ENCODE assay signal across 12 mouse cellular contexts in the genomic region with DNA sequence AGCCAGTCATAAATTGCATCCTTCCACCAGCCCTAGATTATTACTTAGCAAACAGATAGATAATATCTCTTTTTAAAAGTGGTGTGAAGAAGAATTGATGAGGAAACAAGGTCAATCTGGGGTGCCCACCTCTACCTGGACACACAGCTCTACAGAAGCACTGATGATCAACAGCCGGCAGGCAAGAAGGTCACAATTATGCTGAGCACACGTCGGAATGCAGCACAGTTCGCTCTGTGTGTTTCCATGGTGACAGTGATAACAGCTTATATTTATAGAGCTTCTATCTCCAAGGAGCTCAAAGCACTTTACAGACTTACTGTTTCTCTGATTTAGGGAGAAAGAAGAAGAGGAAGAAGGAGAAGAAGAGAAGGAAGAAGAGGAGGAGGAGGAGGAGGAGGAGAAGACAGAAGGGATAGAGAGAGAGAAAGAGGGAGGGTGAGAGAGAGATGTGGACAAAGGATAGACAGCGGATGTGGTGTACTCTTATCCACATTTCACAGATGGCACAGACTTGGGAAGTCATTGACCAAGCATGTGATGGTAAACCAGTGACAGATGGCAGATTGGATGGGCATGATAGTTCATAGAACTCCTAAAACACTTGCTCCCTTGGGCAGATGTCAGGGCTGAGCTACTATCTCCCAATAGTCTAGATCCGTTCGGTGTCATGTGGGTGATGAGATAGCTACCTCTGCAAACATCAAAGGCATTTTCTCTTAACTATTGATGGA. TPM values are rescaled to one million over a fixed set of nuclear protein-coding genes. Genes with fewer than 3 reads are reported as not detected.
A peak's percentile ranks its signal among the peaks of the same experiment; 100 is the strongest.
DNase-seq lines count a peak whose midpoint lies in the region; ATAC-seq and TF ChIP-seq lines count a peak whose summit lies in the region.
"Had no signal": no experiment of that assay in that cellular context is flagged by ENCODE, and none has a peak within 500 bp of the region (broad histone marks: within the 10 kb centered on the region; RNA-seq: fewer than 3 reads in every experiment).

No protein-coding gene starts in this region.

- peaks cover 28% of the 10 kb centered on the region for H3K4me1 ChIP-seq in heart, embryonic 12.5 days (replicated peaks)
- H3K4me1 ChIP-seq in midbrain, embryonic 13.5 days (replicated peaks) = peaks cover 10% of the 10 kb centered on the region
- no peaks in the 10 kb centered on the region for H3K4me1 ChIP-seq in midbrain, embryonic 11.5 days (ENCODE audit: control insufficient read depth, insufficient read depth, low read length)
- H3K4me1 ChIP-seq in forebrain, postnatal 0 days (ENCODE audit: insufficient read depth) = peaks cover 15% of the 10 kb centered on the region
- H3K4me1 ChIP-seq in neural tube, embryonic 15.5 days = peaks cover 7% of the 10 kb centered on the region; the same call in 1 of the 2 replicates
- H3K4me1 ChIP-seq: megakaryocyte, embryonic 14.5 days had no signal

- H3K27ac ChIP-seq in heart, embryonic 12.5 days (ENCODE audit: poor library complexity, severe bottlenecking) = peak overlapping the region; percentile 65
- H3K27ac ChIP-seq in midbrain, embryonic 13.5 days = no peak overlapping the region
- H3K27ac ChIP-seq in midbrain, embryonic 11.5 days (ENCODE audit: low read depth, low read length) = no peak overlapping the region
- H3K27ac ChIP-seq in forebrain, postnatal 0 days (ENCODE audit: low read depth, low read length) = peak overlapping the region; percentile 75
- H3K27ac ChIP-seq in neural tube, embryonic 15.5 days (replicated peaks) = no peak overlapping the region

- H3K36me3 ChIP-seq in heart, embryonic 12.5 days = no peaks in the 10 kb centered on the region
- H3K36me3 ChIP-seq in midbrain, embryonic 13.5 days = no peaks in the 10 kb centered on the region
- H3K36me3 ChIP-seq in midbrain, embryonic 11.5 days (ENCODE audit: control insufficient read depth, insufficient read depth, low read length) = no peaks in the 10 kb centered on the region
- no peaks in the 10 kb centered on the region for H3K36me3 ChIP-seq in forebrain, postnatal 0 days (ENCODE audit: insufficient read depth)
- H3K36me3 ChIP-seq in neural tube, embryonic 15.5 days = no peaks in the 10 kb centered on the region

- no peak for DNase-seq in heart, adult 8-10 months (ENCODE audit: low spot score)
- DNase-seq in midbrain, embryonic 11.5 days (ENCODE audit: low spot score, missing footprints) = no peak
- peak; percentile 73 for DNase-seq in forebrain, postnatal 0 days
- no peak for DNase-seq in lung, postnatal 4 days
- DNase-seq: cerebellum, postnatal 25 days; thymus, postnatal 36 days had no signal

- H3K9ac ChIP-seq in heart, embryonic 12.5 days = 0 out of 2 replicates have a peak overlapping the region, but pooled peaks have one; percentile 20
- H3K9ac ChIP-seq in midbrain, embryonic 13.5 days (replicated peaks) = no peak overlapping the region
- H3K9ac ChIP-seq in midbrain, embryonic 11.5 days (ENCODE audit: low read length) = no peak overlapping the region
- no peak overlapping the region for H3K9ac ChIP-seq in forebrain, postnatal 0 days
- H3K9ac ChIP-seq in neural tube, embryonic 15.5 days (replicated peaks) = no peak overlapping the region

- WGBS in heart, embryonic 12.5 days = 27% methylated on average over 7 of the region's 7 CpGs
- WGBS in midbrain, embryonic 13.5 days = 64% methylated on average over 7 of the region's 7 CpGs
- 78% methylated on average over 7 of the region's 7 CpGs for WGBS in midbrain, embryonic 11.5 days
- WGBS in forebrain, postnatal 0 days = 49% methylated on average over 7 of the region's 7 CpGs
- WGBS in neural tube, embryonic 15.5 days = 52% methylated on average over 7 of the region's 7 CpGs

- peak overlapping the region; percentile 42 for H3K4me2 ChIP-seq in heart, embryonic 12.5 days
- no peak overlapping the region for H3K4me2 ChIP-seq in midbrain, embryonic 13.5 days (replicated peaks)
- no peak overlapping the region for H3K4me2 ChIP-seq in midbrain, embryonic 11.5 days
- no peak overlapping the region for H3K4me2 ChIP-seq in forebrain, postnatal 0 days (ENCODE audit: low read depth)
- H3K4me2 ChIP-seq in neural tube, embryonic 15.5 days = no peak overlapping the region

- no peaks in the 10 kb centered on the region for H3K9me3 ChIP-seq in heart, embryonic 12.5 days (replicated peaks)
- no peaks in the 10 kb centered on the region for H3K9me3 ChIP-seq in midbrain, embryonic 13.5 days
- no peaks in the 10 kb centered on the region for H3K9me3 ChIP-seq in midbrain, embryonic 11.5 days (ENCODE audit: control insufficient read depth, low read length)
- H3K9me3 ChIP-seq in forebrain, postnatal 0 days (ENCODE audit: low read length) = no peaks in the 10 kb centered on the region
- no peaks in the 10 kb centered on the region for H3K9me3 ChIP-seq in neural tube, embryonic 15.5 days (replicated peaks)
- H3K9me3 ChIP-seq: megakaryocyte, embryonic 14.5 days had no signal

- ATAC-seq in heart, embryonic 12.5 days (ENCODE audit: insufficient number of reproducible peaks, low FRiP score) = peak; percentile 83
- ATAC-seq in midbrain, embryonic 13.5 days = peak; percentile 87
- ATAC-seq in midbrain, embryonic 11.5 days (ENCODE audit: low FRiP score) = no peak
- peak; percentile 96 for ATAC-seq in forebrain, postnatal 0 days
- peak; percentile 73; the same call in 1 of the 2 replicates for ATAC-seq in neural tube, embryonic 15.5 days (ENCODE audit: low FRiP score)
- ATAC-seq in erythroblast, adult 5-6 weeks (replicated peaks; ENCODE audit: low FRiP score, poor library complexity, severe bottlenecking) = no peak
- ATAC-seq: inflammation-experienced regulatory T-cells, adult 6 months had no signal

- TF ChIP-seq CTCF in forebrain, postnatal 0 days (IDR thresholded peaks at IDR 0.05; ENCODE audit: low read depth) = no peak

- H3K27me3 ChIP-seq in heart, embryonic 12.5 days (replicated peaks) = no peaks in the 10 kb centered on the region
- no peaks in the 10 kb centered on the region for H3K27me3 ChIP-seq in midbrain, embryonic 13.5 days
- H3K27me3 ChIP-seq in midbrain, embryonic 11.5 days (ENCODE audit: control insufficient read depth, insufficient read depth, low read length) = no peaks in the 10 kb centered on the region
- no peaks in the 10 kb centered on the region for H3K27me3 ChIP-seq in forebrain, postnatal 0 days (ENCODE audit: insufficient read depth, low read length)
- H3K27me3 ChIP-seq in neural tube, embryonic 15.5 days (replicated peaks) = no peaks in the 10 kb centered on the region

- H3K4me3 ChIP-seq in heart, embryonic 12.5 days = no peak overlapping the region
- no peak overlapping the region for H3K4me3 ChIP-seq in midbrain, embryonic 13.5 days (replicated peaks)
- H3K4me3 ChIP-seq in midbrain, embryonic 11.5 days (ENCODE audit: low read depth, low read length) = no peak overlapping the region
- no peak overlapping the region for H3K4me3 ChIP-seq in forebrain, postnatal 0 days (ENCODE audit: low read depth, low read length)
- H3K4me3 ChIP-seq in neural tube, embryonic 15.5 days (replicated peaks) = no peak overlapping the region
- H3K4me3 ChIP-seq: megakaryocyte, embryonic 14.5 days had no signal

RNA-seq across cellular contexts. Expression of gene Atp1b1, which starts 16.8 kb away (rescaled TPM):
- polyA plus RNA-seq in heart, embryonic 12.5 days (2016; fragmentation: Nextera tagmentation; extraction: Ambion mirVana) = 413 and 416 TPM in 2 replicates
- total RNA-seq in heart, adult 8-10 months (2022) = 100 to 1,000 TPM; 315 to 378 (median 343) TPM
- 90.1 and 91.0 TPM in 2 replicates for polyA plus RNA-seq in midbrain, embryonic 13.5 days (2015; fragmentation: Nextera tagmentation; extraction: Ambion mirVana)
- 35.5 and 36.7 TPM in 2 replicates for polyA plus RNA-seq in midbrain, embryonic 11.5 days (2014; fragmentation: Nextera tagmentation; extraction: Ambion mirVana)
- total RNA-seq in forebrain, postnatal 0 days (2014; rRNA removed) = 200 and 226 TPM in 2 replicates
- polyA plus RNA-seq in forebrain, postnatal 0 days (2015; fragmentation: Nextera tagmentation; extraction: Ambion mirVana) = 313 and 432 TPM in 2 replicates
- polyA plus RNA-seq in neural tube, embryonic 15.5 days (2015; fragmentation: Nextera tagmentation; extraction: Ambion mirVana) = 383 and 428 TPM in 2 replicates
- total RNA-seq in erythroblast, adult 5-6 weeks (2015; ENCODE audit: low replicate concordance) = 6.5 and 9.4 TPM in 2 replicates
- total RNA-seq in erythroblast, adult 5-6 weeks (2017; ENCODE audit: low replicate concordance) = 1.7 and 2.9 TPM in 2 replicates

Comparison
In these comparisons a context has a peak if more than half of its experiments do, and no peak if none do; other contexts are left out.
1. ATAC-seq: peak in heart, embryonic 12.5 days (single experiment), midbrain, embryonic 13.5 days (single experiment), forebrain, postnatal 0 days (single experiment) and neural tube, embryonic 15.5 days (single experiment); none in midbrain, embryonic 11.5 days (single experiment) and erythroblast, adult 5-6 weeks (single experiment).
2. H3K27ac ChIP-seq: peak in heart, embryonic 12.5 days (single experiment) and forebrain, postnatal 0 days (single experiment); none in midbrain, embryonic 13.5 days (single experiment), midbrain, embryonic 11.5 days (single experiment) and neural tube, embryonic 15.5 days (single experiment).